Mouse (Mus musculus): ENCODE measurements at regions not wholly inside any gene's neighbourhood (a gene's known extent, or its start where the extent isn't known, plus 50 kb on each side); places are given as distances from the start of the nearest gene placed in this dataset.

- peak; percentile 21 to 66 for DNase-seq
Measured at GRCm38 (mm10) chr1:143946933-143947332, 57.0 kb downstream of the Rgs2 start.

- DNase-seq, result peak; percentile 34 to 46
Measured at GRCm38 (mm10) chr1:143941465-143941864, 62.5 kb downstream of the Rgs2 start.

DNA sequence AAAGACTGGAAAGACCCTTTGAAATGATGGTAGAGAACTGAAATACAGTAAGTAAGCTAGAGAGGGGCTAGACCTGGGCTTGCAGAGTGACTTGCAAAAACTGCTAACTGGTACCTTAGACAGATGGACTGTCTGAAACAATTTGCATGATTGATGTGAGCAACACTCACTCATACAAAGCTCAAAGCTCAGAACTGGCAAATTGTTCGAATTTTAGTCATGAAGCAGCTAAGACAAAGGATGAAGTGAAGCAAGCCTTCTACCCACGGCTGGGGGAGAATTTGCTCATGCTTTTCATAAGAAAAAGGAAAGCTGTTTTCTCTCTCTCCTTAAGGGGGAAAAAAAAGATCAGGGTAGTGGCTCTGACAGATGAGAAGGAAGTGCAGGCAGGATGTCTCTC is 64.5 kb downstream of the Rgs2 start:
- no peak for DNase-seq

DNA sequence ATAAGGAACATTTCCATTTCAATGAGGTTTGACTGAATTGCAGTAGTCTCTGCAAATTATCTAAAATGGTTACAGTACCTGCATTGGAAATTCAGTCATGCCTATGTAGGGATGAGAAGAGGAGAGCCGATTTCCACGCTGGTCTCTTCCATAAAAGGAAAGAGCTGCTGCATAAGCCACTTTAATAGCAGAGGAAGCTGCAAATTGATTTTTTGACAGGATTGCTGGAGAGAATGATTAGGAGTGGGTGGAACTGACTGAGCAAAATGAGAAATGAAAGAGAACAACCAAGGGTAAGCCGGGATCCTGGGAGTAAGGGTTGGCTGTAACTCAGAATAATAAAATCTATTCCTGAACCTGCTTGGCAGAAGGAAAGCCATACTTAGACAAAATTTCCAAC is 65.4 kb downstream of the Rgs2 start:
- no peak for DNase-seq

- DNase-seq, result no peak
Measured at GRCm38 (mm10) chr1:143930798-143931197, 73.2 kb downstream of the Rgs2 start.

- DNase-seq, result no peak
Measured at GRCm38 (mm10) chr1:143929567-143930165, 74.3 kb downstream of the Rgs2 start.

- DNase-seq, result no peak
Measured at GRCm38 (mm10) chr1:143922499-143922898, 81.5 kb downstream of the Rgs2 start.

GRCm38 (mm10) chr1:143920256-143920655 is 83.7 kb downstream of the Rgs2 start:
- no peak for DNase-seq

DNA sequence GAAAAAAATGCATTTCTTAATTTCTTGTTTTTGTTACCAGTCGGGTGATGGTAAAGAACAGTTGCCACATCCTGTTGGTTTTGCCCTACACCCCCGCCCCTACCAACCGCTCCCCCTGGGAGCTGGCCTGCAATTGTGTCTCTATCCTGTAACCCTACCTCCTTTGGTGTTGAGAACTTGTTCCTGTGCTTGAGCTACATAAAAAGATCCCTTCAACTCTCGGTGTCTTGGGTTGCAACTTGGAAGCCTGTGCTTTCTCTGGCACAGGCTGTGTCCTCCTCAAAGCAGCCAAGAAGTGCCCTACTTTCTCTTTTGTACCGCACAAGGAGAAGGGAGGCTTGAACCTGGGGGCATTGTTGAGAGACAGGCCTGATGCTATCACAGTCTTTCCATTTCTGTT is 85.0 kb downstream of the Rgs2 start:
- DNase-seq, result no peak

DNA sequence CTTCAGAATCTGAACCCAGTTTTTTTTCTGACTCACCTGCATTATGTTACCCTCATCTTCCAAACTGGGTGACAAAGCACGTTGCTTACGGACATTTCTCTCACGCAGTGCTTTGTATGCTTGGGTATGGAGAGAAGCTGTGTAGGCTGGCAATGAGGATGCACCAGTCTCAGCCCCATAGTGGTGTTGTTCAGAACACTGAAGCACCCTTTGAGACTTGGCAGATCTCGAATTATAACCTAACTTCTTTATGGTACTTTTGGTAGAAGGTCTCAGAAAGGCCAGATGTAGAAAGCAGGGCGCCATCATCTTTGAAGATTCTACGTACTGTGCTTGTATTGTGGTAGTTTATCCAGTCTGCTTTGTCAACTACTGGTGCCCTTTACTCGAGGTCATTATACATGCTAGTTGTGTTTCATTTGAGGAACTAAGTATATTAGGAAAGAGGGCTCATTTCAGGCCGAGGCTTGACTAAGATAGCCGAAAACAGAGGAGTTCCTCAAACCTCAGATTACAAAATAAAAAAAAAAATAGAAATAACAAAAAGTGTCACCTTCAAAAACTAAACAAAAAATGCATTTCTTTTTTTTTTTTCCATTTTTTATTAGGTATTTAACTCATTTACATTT is 85.7 kb downstream of the Rgs2 start:
- no peak for DNase-seq

GRCm38 (mm10) chr1:143917623-143918022 is 86.3 kb downstream of the Rgs2 start:
- DNase-seq, result no peak

DNA sequence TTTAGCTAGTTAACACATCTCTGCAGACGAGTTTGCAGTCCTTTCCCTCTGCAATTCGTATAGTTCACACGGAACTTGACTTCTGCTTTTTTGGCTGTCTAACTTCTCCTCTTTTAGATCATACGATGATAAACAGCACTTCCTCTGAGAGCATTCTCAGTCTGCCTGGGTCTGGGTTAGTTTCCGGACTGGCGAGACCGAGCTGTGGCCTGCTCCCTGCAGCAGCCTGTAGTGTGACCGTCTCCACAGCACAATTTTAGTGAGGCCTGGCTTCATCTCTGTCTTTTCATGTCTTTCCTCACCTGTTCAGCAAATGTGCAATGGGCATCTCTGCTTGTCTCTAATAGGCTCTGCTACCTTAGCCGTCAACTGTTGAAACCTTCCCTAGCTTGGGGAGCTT is 87.4 kb downstream of the Rgs2 start:
- DNase-seq, result peak in 1 of 2 experiments; percentile 14

DNA sequence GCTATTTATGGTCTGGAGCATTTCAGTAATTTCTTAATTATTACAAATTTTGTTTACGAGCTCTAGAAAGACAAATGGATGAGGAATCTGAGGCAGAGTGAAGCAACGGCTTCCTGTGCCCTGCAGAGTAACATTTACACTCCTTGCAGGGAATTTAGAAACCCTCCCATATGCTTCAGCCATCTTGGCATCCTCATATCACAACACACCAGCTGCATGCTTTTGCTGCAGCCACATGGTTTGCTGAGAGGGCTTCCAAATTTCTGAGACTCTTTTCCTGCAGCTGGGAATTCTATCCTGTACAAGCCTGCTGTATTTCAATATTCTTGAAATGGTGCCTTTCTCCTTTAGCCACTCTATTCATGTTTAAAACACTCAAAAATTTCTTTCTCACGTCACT is 91.4 kb downstream of the Rgs2 start:
- no peak for DNase-seq

GRCm38 (mm10) chr1:143911230-143911629 is 92.7 kb downstream of the Rgs2 start:
- DNase-seq, result no peak

GRCm38 (mm10) chr1:143910530-143910929 is 93.4 kb downstream of the Rgs2 start:
- no peak for DNase-seq

DNA sequence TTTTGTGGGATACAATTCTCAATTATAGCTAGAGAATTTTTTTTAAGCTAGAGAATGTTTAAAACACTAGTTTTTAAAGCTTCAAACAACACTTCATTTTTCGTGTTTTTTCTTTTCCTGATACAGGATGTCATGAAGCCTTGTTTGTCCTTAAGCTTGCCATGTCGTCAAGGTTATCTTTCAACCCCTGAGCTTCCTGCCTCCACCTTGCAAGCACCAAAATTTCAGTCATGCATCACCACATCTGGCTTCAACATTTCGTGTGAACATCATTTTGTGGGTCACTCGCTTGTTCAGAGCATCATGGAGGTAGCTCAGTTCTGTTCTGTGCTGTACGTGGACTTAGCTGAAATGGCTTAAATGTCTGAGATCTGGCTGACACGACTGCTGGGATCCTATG is 96.6 kb downstream of the Rgs2 start:
- no peak for DNase-seq

DNA sequence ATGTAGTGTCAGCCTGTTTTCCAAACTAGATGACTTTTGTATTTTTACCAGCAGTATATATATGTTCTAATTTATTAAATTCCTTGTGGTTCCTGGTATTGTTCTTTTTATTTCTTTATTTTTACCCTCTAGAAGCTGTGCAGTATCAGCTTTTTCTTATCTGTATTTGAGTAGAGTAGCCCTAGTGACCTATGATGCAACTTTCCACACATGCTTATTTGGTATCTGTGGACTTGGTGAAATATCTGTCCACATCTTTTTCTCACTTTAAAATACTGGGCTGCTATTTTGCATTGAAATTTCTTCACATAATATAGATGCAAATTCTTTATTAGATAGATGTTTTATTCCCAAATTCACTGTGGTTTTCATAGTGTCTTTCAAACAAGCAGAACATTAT is 97.1 kb downstream of the Rgs2 start:
- DNase-seq, result no peak

DNA sequence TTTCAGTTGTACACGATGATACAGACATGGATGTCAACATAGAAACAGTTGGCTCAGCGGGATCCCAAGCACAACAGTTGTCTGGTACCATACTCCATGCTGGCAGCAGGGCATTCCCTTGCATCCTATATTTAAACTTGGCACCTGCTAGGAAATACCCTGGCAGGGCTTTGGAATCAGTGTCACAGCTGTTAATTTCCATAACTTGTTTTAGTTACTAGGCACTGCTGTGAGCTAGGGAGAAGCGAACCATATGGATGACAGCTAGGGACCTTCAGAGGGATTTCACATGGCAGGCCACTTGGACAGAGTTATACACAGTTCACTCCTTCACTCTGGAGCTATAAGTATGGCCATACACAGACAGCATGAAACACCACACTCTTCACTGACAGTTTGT is 100.0 kb downstream of the Rgs2 start:
- DNase-seq, result no peak

GRCm38 (mm10) chr1:143903234-143903633 is 100.7 kb downstream of the Rgs2 start:
- no peak for DNase-seq

DNA sequence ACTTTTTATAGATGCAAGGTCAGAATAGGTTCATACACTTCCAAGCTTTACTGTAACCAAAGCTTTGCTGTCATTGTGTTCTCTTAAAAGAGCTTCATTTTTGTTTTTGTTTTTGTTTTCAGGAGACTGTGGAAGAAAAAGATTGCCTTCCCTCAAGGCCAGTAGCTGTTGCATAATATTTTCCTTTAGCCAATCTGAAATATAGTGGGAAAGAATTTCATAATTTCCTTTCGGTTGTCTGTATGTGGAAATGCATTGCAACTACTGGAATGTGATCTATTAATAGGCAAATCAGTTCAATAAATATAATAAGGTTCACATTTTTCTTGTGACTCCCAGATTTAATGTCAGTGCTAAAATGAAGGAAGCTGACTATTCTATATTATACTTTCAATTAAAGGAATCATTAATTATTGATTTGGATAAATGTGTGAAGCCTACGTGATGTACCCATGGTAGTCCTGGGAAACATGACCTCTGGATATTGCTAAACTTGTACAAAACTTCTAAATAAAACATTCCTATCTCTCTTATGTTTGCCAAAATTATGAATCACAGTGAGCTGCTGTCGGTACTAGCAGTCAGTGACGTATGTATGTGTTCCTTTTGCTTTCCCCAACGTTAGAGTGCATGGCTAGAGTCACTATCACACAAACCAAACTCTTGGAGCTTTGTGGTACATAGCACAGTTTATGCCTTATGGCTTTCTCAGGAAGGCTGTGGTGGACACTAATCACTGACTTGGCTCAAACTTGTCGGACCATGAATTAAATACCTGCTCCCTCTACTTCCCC is 102.6 kb downstream of the Rgs2 start:
- no peak for DNase-seq

DNA sequence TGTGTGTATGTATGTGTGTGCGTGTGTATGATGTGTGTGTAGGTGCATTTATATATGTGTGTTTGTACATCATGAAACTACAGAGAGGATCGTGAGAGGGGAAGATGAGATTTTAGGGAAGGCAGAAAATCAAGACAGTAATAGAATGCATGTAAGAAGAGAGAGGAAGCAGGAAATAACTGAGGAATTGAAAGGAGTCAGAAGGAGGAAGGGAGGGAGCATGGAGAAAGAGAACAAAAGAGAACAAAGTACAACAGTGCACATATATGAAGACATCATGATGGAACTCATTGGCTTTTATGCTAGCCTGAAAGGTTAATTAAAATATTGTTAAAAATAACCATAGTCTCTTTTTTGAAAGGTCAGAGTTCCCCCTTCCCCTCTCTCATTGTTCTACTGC is 111.4 kb downstream of the Uchl5 start:
- DNase-seq, result no peak

DNA sequence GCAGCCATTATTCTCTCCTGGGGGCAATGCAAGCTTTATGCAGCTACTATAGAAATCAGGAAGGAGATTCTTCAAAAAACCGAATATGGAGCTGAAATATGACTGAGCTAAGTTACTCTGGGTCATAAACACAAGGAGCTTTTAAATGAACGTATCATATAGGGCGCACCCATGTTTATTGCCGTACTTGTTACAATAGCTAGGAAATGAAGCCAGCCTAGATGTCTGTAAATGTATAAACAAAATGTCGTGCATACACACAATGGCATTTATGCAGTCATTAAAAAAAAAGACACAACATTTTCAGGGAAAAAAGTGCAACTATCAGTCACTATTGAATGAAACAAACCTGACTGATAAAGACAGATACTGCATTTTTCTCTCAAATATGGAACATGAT is 111.0 kb downstream of the Uchl5 start:
- DNase-seq, result no peak

DNA sequence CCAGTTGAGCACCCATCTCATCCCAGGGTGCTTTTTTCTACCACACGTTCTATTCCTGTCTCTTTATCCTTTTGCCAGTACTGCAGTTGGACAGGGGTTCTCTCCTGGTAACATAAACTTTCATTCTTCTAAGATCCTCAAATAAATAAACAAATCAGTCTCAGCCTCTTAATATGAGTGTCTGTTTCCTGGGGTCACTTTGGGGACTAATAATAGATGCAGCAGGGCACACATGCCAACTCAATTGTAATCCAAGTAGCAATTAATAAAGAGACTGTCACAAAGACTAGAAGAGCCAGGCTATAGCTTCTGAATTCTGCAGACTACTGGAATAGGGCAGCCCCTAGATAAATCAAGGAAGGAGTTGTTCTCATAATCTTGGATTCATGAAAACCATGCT is 108.9 kb downstream of the Uchl5 start:
- no peak for DNase-seq

GRCm38 (mm10) chr1:143881192-143881591 is 104.1 kb downstream of the Uchl5 start:
- DNase-seq, result no peak
